ENCODE assay signal across 19 mouse cellular contexts in genomic region chr17:15731706-15732105, GRCm38 (mm10).
"Had no signal": no experiment of that assay in that cellular context is flagged by ENCODE, and none has a peak within 500 bp of the region (broad histone marks: within the 10 kb centered on the region; RNA-seq: fewer than 3 reads in every experiment).

No protein-coding gene starts in this region.

- H3K27me3 ChIP-seq: limb, embryonic 12.5 days; limb, embryonic 15.5 days; liver, embryonic 15.5 days; lung, embryonic 15.5 days; megakaryocyte, embryonic 14.5 days; neural tube, embryonic 13.5 days; stomach, embryonic 15.5 days had no signal

- H3K4me1 ChIP-seq: limb, embryonic 12.5 days; limb, embryonic 15.5 days; liver, embryonic 15.5 days; lung, embryonic 15.5 days; neural tube, embryonic 13.5 days; stomach, embryonic 15.5 days had no signal

- H3K4me3 ChIP-seq: limb, embryonic 12.5 days; limb, embryonic 15.5 days; liver, embryonic 15.5 days; lung, embryonic 15.5 days; megakaryocyte, embryonic 14.5 days; neural tube, embryonic 13.5 days; stomach, embryonic 15.5 days had no signal

- DNase-seq: kidney, adult 18-20 months; kidney, adult 9 months; kidney, postnatal 14 days; kidney, postnatal 4 days; left cerebral cortex, postnatal 4 days; lung, adult 18-20 months; lung, postnatal 10 days; lung, postnatal 36 days; midbrain, embryonic 14.5 days; right cerebral cortex, postnatal 25 days; spleen, adult 18-20 months; thymus, postnatal 25 days had no signal

- H3K9me3 ChIP-seq: limb, embryonic 12.5 days; limb, embryonic 15.5 days; liver, embryonic 15.5 days; lung, embryonic 15.5 days; megakaryocyte, embryonic 14.5 days; neural tube, embryonic 13.5 days; stomach, embryonic 15.5 days had no signal

- H3K27ac ChIP-seq: limb, embryonic 12.5 days; limb, embryonic 15.5 days; liver, embryonic 15.5 days; lung, embryonic 15.5 days; neural tube, embryonic 13.5 days; stomach, embryonic 15.5 days had no signal
